Mouse (Mus musculus): ENCODE measurements around the gene Krtap1-4.

DNA sequence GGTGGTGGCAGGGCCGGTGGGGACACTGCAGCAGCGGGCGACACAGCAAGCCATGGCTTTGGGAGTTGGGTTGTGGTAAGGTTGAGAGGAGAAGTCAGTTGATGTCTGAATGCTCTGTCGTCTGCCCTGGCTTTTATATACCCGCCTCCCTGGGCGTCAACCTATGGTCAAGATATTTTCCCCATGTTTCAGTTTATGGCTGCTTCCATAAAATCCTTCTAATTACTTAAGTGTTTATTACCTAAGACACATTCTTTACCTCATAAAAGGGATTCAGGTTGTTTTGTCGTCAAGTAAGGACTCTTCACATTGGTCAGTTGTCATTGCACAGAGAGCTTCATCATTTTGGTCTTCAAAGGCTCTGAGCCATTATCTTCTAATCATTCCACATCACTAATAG is 16.9 kb downstream of the Krtap1-4 start, which contains the start of gene Krtap3-1:
- TF ChIP-seq EP300 (IDR thresholded peaks at IDR 0.05; ENCODE audit: low read depth) (no peak), CTCF (IDR thresholded peaks at IDR 0.05; ENCODE audit: low read depth) (no peak)

Data from heart, postnatal 0 days (tissue).